Mouse (Mus musculus) adrenal gland, adult (tissue): ENCODE results near the gene Trappc13.
A peak's percentile ranks its signal among the peaks of the same experiment; 100 is the strongest.

ENCODE experiments used
- DNase-seq, 2 experiments: peaks; one replicate each; pipeline ENCODE4 v3.0.0; 2022 to 2023; ENCODE audit warnings: low spot score in 1 of 2; ENCODE audit not compliant: inconsistent age in 2 of 2

Gene Trappc13

DNA sequence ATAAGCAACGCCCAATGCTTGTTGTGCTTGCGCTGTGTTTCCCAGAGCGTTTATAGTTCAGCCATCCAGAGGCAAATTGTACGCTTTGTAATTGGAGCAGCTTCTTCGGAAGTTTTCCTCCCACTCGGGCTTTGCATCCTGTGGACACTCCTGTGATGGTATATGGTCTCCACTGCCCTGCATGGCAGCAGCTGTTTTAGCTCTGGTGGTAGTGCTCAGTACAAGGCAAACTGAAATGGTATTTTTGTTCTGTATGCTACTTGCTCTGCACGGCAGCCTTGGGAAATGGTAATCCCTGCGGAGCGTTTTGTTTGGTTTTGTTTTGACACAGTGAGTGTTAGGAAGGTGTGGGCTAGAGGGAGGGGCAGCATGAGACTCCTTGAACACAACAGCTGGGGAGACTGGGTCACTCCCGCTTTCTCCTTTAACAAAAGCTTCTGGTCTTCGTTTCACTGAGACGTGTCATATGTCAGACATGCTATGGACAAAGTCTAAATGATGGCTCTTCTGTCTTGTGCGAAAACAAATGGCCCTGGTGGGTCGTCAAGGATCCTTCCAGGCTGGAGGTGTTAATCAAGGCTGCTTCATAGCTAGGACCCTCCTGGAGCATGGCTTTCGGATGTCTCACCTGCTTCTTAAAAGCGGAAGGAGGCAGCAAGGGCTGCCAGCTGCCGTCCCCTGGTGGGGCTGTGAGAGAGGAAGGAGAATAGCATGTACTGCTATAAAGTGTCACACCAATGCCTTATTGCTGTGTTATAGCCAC is 56.0 kb downstream of the Trappc13 start:
- DNase-seq, result no peak

DNA sequence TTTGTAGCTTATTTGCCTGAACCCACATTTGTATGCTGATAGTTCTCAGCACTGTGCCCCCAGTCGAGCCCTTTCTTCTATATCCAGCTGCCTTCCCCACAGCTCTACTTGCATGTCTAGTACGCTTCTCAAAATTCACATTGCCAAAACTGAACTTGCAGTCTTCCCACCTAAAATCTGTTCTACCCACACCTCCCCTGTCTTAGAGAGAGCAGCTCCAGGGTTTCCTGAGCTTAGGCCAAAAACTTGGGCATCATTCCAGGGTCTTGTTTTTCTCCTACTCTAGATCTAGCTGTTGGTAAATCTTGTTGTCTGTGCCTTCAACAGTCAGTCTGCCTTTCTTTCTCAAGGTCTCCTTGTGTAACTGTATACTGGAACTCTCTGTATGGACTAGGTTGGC is 63.4 kb downstream of the Trappc13 start:
- no peak for DNase-seq

DNA sequence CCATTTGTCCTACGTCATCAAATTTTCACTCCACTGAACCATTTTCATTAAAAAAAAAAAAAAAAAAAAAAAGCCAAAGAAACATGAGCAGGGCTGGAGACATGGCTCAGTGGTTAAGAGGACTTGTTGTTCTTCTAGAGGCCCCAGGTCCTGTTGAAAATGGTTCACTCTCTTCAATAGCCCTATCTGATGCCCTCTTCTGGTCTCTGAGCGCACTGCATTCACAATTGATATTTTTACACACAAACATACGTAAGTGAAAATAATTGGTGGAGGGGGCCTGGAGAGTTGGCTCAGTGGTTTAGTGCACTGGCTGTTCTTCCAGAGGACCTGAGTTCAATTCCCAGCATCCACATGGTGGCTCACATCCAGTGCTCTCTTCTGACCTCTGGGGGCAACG is 64.5 kb downstream of the Trappc13 start:
- no peak for DNase-seq

DNA sequence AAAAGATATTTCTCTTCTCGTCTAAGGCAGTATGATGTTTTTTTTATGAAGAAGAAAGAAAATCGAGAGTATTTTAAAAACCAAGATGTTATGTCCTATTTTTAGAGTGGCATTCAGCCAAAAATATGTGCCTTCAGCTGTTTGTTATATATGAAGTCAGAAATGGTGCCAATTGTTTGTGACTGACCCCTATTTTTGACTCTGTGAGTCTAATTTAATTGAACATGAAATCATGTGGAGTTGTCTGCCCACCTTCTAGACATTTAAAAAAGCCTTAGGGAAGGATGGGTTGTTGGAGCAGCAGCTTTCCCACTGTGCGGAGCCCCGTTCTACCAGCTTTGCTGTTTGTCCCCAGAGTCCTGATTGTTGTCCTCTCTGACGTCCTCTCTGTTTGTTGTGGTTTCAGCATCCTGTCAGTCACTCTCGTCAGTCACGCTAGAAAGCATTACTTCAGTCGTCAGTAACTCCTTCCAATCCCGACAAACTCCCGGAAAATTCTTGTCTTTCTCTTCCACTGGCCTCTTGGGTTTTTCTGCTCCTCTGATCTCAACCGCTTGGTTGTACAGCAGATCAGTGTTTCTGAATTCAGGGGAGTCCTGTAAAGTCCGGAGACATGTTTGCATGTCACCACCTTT is 65.9 kb downstream of the Trappc13 start:
- no peak for DNase-seq

DNA sequence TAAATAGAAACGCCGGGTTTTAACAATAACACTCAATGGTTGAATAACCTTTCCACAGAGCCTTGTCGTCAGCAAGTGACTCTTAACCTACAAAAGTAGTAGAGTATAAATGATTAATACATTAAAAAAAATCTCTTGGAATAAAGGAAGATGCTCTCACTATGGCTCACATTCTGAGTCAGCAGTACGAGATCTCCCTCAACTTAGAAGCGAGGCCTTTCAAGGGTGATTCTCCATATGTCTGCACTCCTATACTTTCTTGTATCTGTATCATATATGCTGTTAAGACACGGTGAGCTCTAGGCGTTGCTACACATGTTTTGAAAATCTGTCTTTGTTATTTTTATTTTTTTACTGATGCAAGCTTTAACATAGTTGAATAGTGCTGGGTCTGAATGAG is 67.7 kb downstream of the Trappc13 start:
- DNase-seq, result no peak

DNA sequence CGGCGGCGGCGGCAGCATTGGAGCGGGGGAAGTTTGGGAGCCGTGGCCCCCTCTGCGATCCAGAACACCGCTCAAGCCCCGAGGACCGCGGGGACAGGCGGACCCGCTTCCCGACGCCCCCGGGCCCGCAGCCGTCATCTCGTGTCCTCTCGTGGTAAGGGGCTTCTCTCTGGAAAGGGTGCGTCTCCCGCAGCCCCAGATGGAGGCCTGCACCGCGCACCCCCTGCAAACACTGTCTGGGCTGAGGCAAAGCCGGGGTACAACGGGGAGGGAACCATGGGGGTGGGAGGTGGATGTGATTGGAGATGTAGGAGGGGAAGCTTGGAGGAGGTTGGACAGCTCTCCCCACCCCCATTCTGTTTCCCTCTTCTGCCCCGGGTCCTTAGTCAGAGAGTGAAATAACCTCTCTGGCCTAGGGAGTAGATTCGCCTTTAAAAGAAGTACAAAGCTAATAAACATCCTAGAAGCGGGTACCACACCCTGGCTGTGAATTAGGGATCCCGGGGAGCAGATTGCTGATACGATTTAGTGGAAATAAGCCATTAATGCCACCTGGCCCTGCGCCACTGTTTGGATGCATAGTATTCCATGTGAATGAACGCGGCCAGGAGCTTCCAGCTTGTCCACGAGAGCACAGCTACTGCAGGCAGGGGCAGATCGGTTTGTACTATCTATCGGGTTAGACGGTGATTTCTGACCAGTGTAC is 68.3 kb downstream of the Trappc13 start:
- DNase-seq, result peak; percentile 85

DNA sequence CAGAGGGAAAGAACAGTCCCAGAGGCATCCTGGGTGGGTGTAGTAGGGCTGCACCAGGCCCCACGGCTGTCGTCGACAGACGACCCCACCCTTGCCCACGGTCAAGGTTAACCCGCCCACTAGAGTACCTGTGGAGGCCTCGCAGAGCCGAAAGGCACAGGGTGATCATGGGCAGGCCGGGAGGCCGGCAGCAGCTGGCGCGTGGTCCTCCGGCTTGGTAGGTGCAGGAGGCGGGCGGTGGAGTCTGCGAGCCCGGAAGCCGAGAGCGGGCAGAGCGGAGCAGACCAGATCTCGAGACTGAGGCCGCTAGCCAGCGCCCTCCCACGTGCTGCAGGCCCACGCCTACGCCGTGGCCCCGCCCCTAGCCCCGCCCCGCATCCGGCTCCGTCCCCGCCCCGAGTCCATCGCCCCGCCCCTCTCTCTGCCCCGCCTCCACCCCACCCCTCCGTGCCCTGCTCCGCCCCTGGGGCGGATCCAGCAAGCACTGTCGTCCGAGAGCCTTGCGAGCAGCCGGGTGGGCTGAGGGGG is 68.9 kb downstream of the Trappc13 start, which contains the start of the genes Nln and Sgtb:
Gene Nln (minus strand): TSS at position 327 of the 528 bp plus-strand sequence.
Gene Sgtb (plus strand): TSS at position 454 of the 528 bp plus-strand sequence.
- peak; percentile 91 to 94 for DNase-seq

DNA sequence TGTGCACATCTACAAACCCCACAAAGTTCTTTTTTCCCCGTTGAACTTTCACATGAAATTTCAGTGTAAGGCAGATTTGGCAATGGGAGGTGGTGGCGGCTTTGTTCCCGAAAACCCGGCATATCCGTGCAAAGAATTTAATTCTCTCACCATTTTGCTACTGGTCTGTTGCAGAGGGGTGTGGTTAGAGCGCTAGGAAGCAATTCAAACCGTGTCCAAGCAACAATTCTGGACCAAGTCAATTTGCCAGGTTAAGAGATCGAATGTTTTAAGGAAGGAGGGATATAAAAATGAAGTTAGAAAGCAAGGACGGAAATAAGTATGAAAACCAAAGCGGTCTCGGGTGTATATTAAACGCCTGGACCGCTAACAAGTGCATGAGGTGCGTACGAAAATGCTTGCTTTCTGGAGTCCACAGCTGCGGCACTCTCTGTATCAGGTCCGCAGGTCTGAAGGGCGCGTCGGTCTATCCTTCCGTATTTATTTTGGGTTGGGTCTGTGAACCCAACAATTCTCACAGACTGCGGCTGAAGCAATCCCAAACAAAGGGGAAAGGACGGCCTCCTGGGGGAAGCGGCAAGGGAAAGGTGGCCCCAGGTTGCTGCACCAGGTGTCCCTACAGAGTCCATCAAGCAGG is 69.5 kb downstream of the Trappc13 start:
- DNase-seq, result peak in 1 of 2 experiments; percentile 72

DNA sequence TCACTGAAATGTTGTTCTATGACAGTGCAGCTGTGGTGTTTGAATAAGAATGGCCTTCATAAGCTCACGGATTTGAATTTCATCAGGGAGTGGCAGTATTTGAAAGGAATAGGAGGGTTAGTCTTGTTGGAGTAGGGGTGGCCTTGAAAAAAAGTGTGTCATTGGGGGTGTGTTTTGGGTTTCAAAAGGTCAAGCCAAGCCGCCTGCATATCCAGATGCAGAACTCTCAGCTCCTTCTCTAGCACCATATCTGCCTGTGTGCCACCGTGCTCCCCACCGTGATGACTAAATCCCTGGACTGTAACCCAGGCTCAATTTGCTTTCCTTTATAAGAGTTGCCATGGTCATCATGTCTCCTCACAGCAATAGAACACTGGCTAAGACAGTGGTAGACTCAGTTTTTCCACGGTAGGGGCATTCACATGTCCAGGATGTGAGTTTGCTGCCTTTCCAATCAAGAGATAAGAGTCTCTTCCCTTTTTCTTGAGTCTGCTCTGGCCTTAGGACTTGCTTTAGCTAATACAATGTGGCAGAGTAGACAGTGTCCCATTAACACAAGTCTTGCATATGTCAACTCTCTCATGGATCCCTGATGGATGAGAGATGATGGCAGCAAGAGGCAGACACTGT is 76.5 kb downstream of the Trappc13 start:
- DNase-seq, result peak; percentile 55 to 74

DNA sequence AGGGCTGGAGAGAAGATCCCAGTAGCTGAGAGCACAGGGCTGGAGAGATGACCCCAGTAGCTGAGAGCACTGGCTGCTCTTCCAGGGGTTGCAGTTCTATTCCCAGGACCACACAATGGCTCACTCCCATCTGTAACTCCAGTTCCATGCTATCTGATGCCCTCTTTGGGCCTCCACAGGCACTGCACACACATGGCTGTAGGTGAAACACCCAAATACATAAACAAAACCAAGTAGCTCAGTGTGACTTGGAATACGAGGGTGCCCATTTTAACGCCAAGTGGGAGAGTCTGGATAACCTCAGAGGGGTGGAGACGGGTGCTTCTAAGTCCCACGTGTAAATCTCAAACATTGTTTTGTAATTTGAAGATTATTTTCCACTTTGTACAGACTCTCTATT is 77.9 kb downstream of the Trappc13 start:
- DNase-seq, result no peak

DNA sequence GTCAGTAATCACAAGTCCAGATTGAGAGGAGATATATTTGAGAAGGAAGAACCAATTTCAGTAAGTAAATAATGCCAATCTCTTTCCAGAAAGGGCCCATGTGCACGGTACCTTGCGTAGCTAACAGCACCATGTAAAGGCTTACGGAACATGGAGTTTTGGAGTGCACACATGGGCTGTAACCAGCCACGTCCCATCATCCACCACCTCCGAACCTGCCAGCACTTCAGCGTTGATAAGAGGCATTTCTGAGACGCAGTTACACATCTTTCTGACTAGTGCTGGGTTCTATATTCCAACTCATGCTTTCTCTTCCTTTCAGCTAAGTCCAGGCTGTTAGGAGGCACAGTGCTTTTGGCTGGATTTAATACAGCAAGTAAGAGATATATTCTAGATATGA is 81.1 kb downstream of the Trappc13 start:
- no peak for DNase-seq

DNA sequence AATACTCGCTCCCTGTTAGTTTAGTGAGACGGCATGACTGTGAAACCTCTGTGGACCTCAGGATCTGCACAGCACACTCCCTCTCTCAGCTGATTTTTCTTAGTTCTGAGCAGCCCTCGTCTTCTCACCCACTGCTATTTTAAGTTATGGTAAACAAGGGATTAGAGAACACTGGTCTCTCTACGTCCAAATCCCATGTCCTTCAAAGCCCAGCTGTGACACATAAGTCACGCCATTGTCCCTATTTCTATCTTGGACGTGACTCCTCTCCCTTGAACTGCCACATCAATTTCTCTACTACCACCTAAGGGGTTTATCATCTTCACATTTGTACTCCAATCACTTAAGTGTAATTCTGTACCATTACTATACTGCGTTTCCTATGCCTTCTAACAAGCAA is 82.3 kb downstream of the Trappc13 start:
- DNase-seq, result no peak

DNA sequence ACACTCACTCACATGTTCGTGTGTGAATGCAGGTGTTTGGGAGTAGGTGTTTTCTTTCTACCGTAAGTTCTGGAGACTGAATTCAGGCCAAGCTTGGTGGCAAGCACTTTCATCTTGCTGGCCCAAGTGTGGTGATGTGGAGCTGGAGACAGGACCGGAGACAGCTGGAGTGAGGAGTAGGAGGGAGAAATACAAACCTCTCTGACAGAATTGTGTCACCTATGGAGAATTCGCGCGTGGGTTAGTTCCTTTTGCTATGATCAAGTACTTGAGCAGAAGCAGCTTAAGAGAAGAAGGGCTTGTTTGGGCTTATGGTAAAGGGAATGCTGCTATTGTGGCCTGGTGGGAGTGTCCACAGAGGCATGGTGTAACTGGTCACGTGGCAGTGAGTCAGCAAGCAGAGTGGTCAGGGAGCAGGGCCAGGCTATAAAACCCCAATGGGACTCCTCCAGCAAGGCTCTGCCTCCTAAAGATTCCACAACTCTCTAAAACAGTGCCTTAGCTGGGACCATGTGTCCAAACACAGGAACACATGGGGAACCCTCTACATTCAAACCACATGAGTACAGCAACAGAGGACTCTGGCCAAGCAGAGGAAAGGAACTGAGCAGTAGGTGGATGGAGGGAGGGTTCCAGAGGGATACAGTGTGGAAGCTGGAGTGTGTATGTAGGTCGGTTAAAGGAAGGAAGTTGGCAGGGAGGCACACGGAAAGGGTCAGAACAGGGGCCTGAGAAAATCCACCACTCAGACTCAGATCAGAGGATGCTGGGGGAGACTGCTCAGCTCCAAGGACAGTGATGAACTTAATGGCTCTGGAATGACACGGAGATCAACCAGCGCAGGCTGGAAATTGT is 83.5 kb downstream of the Trappc13 start:
- peak; percentile 43 to 60 for DNase-seq
